Mouse (Mus musculus): Measurements from ENCODE around the gene Dtl.
"Not testable (repeated sequence)": the region's sequence is repeated elsewhere in the genome, so short reads cannot be mapped to it uniquely, and the experiment has no call there.

The Dtl gene

DNA sequence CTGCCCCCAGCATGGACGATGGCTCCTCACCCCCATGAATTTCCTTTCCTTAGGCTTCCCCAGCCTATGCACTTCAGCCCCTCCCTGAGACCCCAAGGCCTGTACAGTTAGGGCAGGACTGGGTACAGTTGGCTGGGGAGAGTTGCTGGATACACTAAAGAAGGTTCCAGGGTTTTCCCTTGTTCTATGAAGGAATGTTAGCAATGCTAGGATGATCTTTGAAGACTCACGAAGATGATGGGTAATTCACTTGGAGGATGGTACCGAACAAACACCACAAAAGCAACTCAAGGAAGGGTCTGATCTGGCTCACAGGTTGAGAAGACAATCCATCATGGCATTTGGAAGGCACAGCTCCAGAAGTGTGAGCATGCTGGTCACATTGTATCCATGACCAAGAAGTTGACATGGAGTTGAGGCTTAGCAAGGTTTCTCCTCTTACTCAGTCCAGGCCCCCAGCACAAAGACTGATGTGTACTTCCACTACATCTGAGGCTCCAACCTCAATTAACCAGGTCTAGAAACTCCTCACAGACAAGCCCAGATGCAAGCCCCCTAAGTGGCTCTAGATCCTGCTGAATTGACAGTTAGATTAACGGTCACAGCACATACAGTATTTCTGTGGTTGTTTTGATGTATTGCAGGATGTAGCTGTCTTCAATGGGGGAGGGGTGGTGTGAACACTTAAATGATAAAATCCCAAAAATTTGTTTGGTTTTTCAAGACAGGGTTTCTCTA lies 55.8 kb downstream of the Dtl start:
- DNase-seq (ENCODE audit: low spot score in 2 of 2) = no peak

GRCm38 (mm10) chr1:191518911-191519310 lies 56.4 kb downstream of the Dtl start:
- DNase-seq (ENCODE audit: low spot score in 2 of 2) = no peak

DNA sequence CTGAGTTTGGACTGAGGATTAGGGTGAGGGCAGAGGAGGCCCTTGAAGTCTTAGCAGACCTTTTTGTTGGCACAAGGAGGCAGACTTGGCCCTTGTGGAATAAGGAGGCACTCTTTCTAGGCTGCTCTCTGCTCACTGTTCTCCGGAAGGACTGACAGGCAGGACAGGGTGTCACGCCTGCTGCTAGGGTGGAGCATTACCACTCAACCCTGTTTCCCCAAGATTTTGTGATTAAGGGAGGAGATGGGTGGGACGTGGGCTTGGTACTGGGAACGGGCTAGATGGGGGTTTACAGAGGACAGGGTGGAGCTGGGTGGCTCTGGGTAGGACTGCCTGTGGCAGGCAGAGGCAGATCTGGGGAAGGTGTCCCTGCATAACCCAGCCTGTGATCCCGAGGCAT lies 57.4 kb downstream of the Dtl start:
- DNase-seq (ENCODE audit: low spot score in 2 of 2) = no peak

GRCm38 (mm10) chr1:191517056-191517455 lies 58.3 kb downstream of the Dtl start:
- DNase-seq (ENCODE audit: low spot score in 2 of 2) = no peak

- DNase-seq (ENCODE audit: low spot score in 2 of 2) = not testable (repeated sequence)
These were observed 59.0 kb downstream of the Dtl start for GRCm38 (mm10) chr1:191516351-191516750.

DNA sequence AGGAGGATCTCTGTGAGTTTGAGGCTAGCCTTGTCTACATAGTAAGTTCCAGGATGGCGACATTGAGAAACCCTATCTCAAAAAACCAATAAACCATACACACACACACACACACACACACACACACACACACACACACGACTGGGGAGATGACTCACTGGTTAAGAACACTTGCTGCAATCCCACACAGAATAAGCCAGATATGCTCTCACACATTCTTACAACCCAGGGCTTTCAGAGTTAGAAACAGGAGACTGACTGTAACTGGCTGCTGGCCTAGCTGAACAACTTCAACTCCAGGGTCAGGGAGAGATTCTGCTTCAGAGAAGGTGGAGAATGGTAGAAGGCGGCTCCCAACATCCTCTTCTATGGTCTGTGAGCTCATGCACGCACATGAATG lies 62.1 kb downstream of the Dtl start:
- DNase-seq (ENCODE audit: low spot score in 2 of 2) = no peak

GRCm38 (mm10) chr1:191512383-191512782 lies 63.0 kb downstream of the Dtl start:
- no peak for DNase-seq (ENCODE audit: low spot score in 2 of 2)

DNA sequence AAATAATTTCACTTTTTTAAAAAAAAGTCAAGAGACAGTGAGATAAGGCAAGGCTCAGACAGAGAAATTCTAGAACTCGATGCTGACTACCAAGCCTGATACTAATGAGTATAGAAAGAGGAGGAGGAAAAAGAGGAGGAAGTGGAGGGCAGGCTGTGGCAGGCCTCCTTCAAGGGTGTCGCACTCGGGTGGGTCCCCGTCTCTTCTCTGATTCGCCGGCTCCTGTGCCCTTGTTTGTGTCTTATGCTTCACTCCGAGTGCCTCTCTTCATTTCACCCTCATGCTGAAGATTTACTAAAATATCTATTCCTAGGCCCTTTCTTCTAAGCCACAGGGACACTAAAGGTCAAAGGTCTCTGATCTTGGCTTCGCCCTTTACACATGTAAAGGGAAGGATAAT lies 63.8 kb downstream of the Dtl start:
- DNase-seq (ENCODE audit: low spot score in 2 of 2) = no peak

GRCm38 (mm10) chr1:191509865-191510264 lies 65.5 kb downstream of the Dtl start:
- no peak for DNase-seq (ENCODE audit: low spot score in 2 of 2)

DNA sequence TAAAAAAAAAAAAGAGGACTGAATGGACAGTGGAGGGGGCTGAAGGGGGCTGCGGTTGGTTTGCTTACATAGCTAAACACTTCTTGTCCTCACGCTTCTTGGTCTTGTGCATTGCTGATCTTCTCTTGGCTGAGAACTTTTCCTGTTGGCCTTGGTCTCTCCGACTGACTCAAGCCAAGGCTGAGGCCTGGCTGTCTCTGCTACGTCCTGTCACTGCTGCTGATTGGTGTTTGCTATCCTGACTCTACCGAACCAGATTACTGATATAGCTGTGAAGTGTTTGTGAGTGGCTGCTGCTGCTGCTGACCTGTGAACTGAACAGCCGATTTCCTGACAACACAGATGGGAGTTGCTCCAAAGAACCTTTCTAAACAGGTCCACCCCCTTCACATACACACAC lies 66.2 kb downstream of the Dtl start:
- DNase-seq (ENCODE audit: low spot score in 2 of 2) = no peak

GRCm38 (mm10) chr1:191506791-191507190 lies 68.6 kb downstream of the Dtl start:
- DNase-seq (ENCODE audit: low spot score in 2 of 2) = no peak

GRCm38 (mm10) chr1:191499666-191500065 lies 75.7 kb downstream of the Dtl start:
- no peak for DNase-seq (ENCODE audit: low spot score in 2 of 2)

GRCm38 (mm10) chr1:191498271-191498955 lies 76.9 kb downstream of the Dtl start:
- no peak for DNase-seq (ENCODE audit: low spot score in 2 of 2)

DNA sequence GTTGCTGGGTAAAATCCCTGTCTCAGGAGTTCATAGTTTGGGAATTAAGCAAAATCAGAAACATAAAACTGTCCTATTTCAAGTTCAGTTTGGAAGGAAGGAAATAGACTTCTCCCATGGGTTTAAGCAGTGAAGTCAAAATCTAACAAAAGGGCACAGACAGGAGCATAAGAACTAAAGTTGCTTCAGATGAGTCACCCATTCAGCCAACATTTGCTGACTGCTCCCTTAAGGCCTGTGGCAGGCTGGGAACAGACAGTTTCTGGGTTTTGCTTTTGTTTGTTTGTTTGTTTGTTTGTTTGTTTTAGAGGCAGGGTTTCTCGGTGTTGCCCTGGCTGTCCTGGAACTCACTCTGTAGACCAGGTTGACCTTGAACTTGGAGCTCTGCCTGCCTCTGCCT lies 78.7 kb downstream of the Dtl start:
- no peak for DNase-seq (ENCODE audit: low spot score in 2 of 2)

- no peak for DNase-seq (ENCODE audit: low spot score in 2 of 2)
These were observed 80.3 kb downstream of the Dtl start for GRCm38 (mm10) chr1:191495051-191495467.

DNA sequence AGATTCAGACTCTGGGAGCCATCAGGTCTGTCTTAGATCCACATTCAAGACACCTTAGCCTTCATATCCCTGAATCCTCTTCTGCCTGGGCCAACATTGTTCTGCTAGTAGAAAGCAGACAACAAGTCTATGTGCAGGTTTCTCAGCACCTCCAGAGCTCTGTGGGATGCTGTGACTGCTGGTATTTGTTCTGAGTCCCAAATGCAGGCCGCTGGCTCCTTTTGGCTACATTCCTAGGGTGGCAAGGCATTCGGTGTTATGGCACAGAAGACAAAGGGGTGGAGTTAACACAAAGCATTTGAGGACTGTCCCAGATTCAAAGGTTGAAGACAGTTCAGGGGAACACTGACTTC lies 81.1 kb downstream of the Dtl start:
- no peak for DNase-seq (ENCODE audit: low spot score in 2 of 2)

DNA sequence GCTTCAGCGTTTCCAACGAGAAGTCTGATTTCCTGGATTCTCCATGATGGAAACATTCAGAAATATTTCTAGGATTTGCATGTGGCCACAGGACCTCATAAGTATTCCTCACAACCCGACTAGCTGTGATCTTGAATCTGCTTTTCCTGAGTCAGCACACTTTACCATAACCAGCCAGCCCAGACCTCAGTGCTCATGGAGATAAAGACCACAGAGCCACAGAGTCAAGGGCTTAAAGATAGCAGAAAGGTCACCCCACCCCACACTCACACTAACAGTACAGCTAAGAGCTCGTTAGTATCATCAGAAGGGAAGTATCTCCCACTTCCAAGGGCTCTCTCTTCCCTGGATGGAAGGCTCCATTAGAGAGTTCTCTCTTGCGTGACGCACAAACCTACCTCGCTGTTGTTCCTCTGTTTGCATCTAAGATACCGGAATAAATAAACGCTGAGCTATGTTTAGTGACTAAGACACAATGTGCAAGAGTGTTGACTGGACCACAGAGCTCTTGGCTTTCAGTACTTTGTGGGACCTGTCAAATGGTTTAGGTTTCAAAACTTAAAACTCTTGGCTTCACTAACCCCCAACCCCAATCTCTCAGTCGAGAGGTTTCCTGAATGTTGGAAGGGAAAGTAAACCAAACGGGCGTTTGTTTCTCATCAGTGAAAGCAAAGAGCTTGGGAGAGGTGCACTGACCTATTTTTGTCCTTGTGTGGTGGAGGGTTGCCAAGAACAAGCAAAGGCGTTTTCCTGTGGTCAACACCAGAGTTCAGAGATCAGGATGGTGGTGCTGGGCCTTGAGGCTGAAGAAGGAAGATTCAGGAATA lies 81.7 kb downstream of the Dtl start:
- no peak for DNase-seq (ENCODE audit: low spot score in 2 of 2)

- DNase-seq (ENCODE audit: low spot score in 2 of 2) = no peak
These were observed 84.9 kb downstream of the Dtl start for GRCm38 (mm10) chr1:191490446-191490845.

Data from right cerebral cortex, postnatal 36 days (tissue).